Mouse (Mus musculus): ENCODE data around the gene Rcc1. TPM values are rescaled to one million over a fixed set of nuclear protein-coding genes. Genes with fewer than 3 reads are reported as not detected.

The Rcc1 gene
- polyA plus RNA-seq, 1 experiment from 2014 or later: 26.4 TPM

- no peak overlapping the region for H3K4me2 ChIP-seq (ENCODE audit: low read length)
- H3K9me3 ChIP-seq (ENCODE audit: control insufficient read depth, low read length): no peaks in the 10 kb centered on the region
- ATAC-seq (ENCODE audit: low FRiP score, low TSS enrichment) (no peak), DNase-seq (no peak)
- H3K27me3 ChIP-seq (ENCODE audit: control insufficient read depth, insufficient read depth, low read length): no peaks in the 10 kb centered on the region
- H3K4me3 ChIP-seq (replicated peaks; ENCODE audit: low read depth, low read length): no peak overlapping the region
- H3K27ac ChIP-seq (replicated peaks; ENCODE audit: low read depth, low read length): no peak overlapping the region
- WGBS: 86% methylated on average over 3 of the region's 3 CpGs
- H3K4me1 ChIP-seq (ENCODE audit: control insufficient read depth, insufficient read depth, low read length): peaks cover 15% of the 10 kb centered on the region
- H3K36me3 ChIP-seq (ENCODE audit: control insufficient read depth, insufficient read depth, low read length): peaks cover 32% of the 10 kb centered on the region
- no peak overlapping the region for H3K9ac ChIP-seq (replicated peaks; ENCODE audit: low read length)
Observed at GRCm38 (mm10) chr4:132341451-132341850, 12.0 kb downstream of the Rcc1 start.

DNA sequence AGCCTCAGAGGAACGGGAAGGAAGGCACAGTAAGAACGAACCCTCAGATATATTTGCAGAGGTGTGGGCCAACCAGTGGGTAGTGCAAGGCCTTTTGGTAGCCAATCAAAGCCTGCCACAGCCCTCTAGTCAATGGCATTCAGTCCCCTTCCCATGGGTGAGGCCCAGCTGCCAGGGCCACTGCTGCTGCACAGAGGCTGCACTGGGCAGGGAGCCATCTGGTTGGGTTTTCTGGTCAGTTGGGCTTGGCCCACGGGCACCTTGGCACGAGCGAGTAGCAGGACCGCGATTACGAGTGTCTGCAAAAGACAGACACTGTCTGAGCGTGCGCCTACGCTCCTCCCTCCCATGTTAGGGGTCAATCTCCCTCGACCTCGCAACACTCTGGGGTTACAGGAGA is 14.5 kb downstream of the Rcc1 start:
- Histone ChIP-seq H3K36me3 (ENCODE audit: control insufficient read depth, insufficient read depth, low read length) (peaks cover 53% of the 10 kb centered on the region), H3K9me3 (ENCODE audit: control insufficient read depth, low read length) (no peaks in the 10 kb centered on the region), H3K4me3 (replicated peaks; ENCODE audit: low read depth, low read length) (no peak overlapping the region), H3K9ac (replicated peaks; ENCODE audit: low read length) (no peak overlapping the region), H3K27me3 (ENCODE audit: control insufficient read depth, insufficient read depth, low read length) (no peaks in the 10 kb centered on the region), H3K4me2 (ENCODE audit: low read length) (no peak overlapping the region), H3K27ac (replicated peaks; ENCODE audit: low read depth, low read length) (no peak overlapping the region), H3K4me1 (ENCODE audit: control insufficient read depth, insufficient read depth, low read length) (peaks cover 5% of the 10 kb centered on the region)
- no peak for ATAC-seq (ENCODE audit: low FRiP score, low TSS enrichment)
- DNase-seq: no peak
- WGBS: 95% methylated on average over 13 of the region's 13 CpGs

DNA sequence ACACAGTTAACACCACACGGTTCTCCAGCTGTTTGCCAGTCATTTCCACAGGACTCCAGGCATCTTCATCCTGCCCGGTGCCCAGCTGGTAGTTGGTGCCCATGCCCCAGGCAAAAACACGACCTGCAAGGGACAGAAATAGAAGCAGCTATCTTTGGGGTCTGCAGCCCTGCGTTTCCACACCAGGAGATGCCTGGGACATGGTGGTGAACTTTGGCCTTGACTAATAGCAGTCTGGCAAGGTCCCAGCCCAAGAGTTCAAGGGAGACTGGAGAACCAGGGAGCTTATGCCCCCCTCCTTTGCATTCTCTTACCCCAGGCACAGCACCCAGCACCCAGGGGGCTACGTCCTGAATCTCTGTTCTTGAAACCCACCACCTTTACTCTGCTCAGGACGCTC is 20.5 kb downstream of the Rcc1 start:
- DNase-seq (no peak), ATAC-seq (ENCODE audit: low FRiP score, low TSS enrichment) (no peak)
- Histone ChIP-seq H3K27ac (replicated peaks; ENCODE audit: low read depth, low read length) (no peak overlapping the region), H3K9ac (replicated peaks; ENCODE audit: low read length) (no peak overlapping the region), H3K4me2 (ENCODE audit: low read length) (no peak overlapping the region), H3K4me3 (replicated peaks; ENCODE audit: low read depth, low read length) (no peak overlapping the region), H3K36me3 (ENCODE audit: control insufficient read depth, insufficient read depth, low read length) (peaks cover 51% of the 10 kb centered on the region), H3K27me3 (ENCODE audit: control insufficient read depth, insufficient read depth, low read length) (no peaks in the 10 kb centered on the region), H3K4me1 (ENCODE audit: control insufficient read depth, insufficient read depth, low read length) (peaks cover 11% of the 10 kb centered on the region), H3K9me3 (ENCODE audit: control insufficient read depth, low read length) (no peaks in the 10 kb centered on the region)
- WGBS: 91% methylated on average over 6 of the region's 6 CpGs

GRCm38 (mm10) chr4:132331960-132332359 is 21.4 kb downstream of the Rcc1 start:
- H3K9me3 ChIP-seq (ENCODE audit: control insufficient read depth, low read length): no peaks in the 10 kb centered on the region
- 77% methylated on average over 3 of the region's 3 CpGs for WGBS
- H3K27ac ChIP-seq (replicated peaks; ENCODE audit: low read depth, low read length): no peak overlapping the region
- H3K4me2 ChIP-seq (ENCODE audit: low read length): no peak overlapping the region
- H3K4me1 ChIP-seq (ENCODE audit: control insufficient read depth, insufficient read depth, low read length): peaks cover 11% of the 10 kb centered on the region
- H3K27me3 ChIP-seq (ENCODE audit: control insufficient read depth, insufficient read depth, low read length): no peaks in the 10 kb centered on the region
- no peak for ATAC-seq (ENCODE audit: low FRiP score, low TSS enrichment)
- H3K4me3 ChIP-seq (replicated peaks; ENCODE audit: low read depth, low read length): no peak overlapping the region
- no peak for DNase-seq
- H3K9ac ChIP-seq (replicated peaks; ENCODE audit: low read length): no peak overlapping the region
- H3K36me3 ChIP-seq (ENCODE audit: control insufficient read depth, insufficient read depth, low read length): peaks cover 45% of the 10 kb centered on the region

DNA sequence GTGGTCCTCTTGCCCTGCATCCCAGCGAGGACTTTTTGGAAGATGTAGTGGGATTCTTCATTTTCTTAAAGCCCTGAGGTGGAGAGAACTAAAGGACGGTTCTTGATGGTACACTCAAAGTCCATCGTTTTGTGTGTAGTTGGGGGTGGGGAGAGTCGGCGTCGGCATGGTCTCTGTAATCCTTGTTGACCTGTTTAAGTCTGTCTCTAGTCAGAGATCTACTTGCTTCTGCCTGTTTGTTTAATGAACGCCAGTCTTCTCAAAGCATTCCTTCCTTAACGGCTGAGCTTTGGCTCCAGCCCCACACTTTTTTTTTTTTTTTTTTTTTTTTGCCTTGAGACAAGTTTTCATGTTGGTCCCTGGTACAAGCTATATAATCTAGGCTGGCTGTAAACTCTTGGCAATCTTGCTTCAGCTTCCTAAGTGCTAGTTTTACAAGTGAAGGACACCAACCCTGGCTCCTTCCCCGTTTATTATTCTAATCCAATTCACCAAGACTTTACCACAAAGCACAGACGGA is 23.5 kb downstream of the Rcc1 start:
- H3K36me3 ChIP-seq (ENCODE audit: control insufficient read depth, insufficient read depth, low read length): peaks cover 39% of the 10 kb centered on the region
- no peaks in the 10 kb centered on the region for H3K9me3 ChIP-seq (ENCODE audit: control insufficient read depth, low read length)
- no peak; the same call in 1 of the 2 replicates for ATAC-seq (ENCODE audit: low FRiP score, low TSS enrichment)
- DNase-seq: no peak
- H3K4me3 ChIP-seq (replicated peaks; ENCODE audit: low read depth, low read length): peak overlapping the region; percentile 75
- peak overlapping the region; percentile 77 for H3K9ac ChIP-seq (replicated peaks; ENCODE audit: low read length)
- H3K4me1 ChIP-seq (ENCODE audit: control insufficient read depth, insufficient read depth, low read length): peaks cover 11% of the 10 kb centered on the region
- 9% methylated on average over 10 of the region's 10 CpGs for WGBS
- peak overlapping the region; percentile 78; the same call in 1 of the 2 replicates for H3K27ac ChIP-seq (replicated peaks; ENCODE audit: low read depth, low read length)
- H3K27me3 ChIP-seq (ENCODE audit: control insufficient read depth, insufficient read depth, low read length): no peaks in the 10 kb centered on the region
- peak overlapping the region; percentile 77 for H3K4me2 ChIP-seq (ENCODE audit: low read length)

DNA sequence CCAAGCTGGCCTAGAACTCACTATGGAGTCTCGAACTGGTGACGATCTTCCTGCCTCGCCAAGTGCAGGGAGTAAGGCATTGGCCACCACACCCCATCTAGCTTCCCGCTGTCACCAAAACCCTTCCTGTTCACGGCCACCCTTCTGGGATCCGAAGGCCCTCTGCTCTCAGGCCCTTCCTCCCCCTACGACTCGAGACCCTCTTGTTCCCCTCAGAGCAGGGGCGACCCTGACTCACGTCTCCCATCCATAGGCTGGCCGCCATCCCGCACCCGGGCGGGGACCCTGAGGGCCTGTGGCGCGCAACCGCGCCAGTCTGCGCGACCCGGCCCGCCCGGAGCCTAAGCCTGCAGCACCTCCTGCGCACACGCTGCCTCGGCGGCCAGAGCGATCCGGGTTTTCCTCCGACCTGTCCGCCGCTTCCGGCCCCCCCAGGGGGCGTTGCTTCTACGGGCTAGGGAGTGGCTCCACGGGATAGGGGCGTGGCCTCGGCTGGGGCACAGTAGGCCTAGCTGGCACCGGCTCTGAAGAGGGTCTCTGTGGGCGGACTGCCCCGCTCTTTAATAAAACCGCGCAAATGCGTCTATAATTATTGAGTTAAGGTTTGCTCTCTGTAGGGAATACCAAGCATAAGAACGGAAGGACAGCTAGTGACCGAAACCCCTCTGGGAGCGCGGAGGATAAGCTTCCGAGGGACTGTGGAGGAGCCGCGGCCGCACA is 24.1 kb downstream of the Rcc1 start, which contains the start of gene Trnau1ap:
Gene Trnau1ap (minus strand): TSS at position 424 of the 720 bp plus-strand sequence.
- H3K4me2 ChIP-seq (ENCODE audit: low read length): peak within 1 kb of the TSS; percentile 77
- ATAC-seq (ENCODE audit: low FRiP score, low TSS enrichment) (peak; percentile 93), DNase-seq (peak; percentile 94)
- WGBS: under 1% methylated on average over 52 of the region's 52 CpGs
- H3K4me1 ChIP-seq (ENCODE audit: control insufficient read depth, insufficient read depth, low read length): peaks cover 11% of the 10 kb centered on the region
- H3K4me3 ChIP-seq (replicated peaks; ENCODE audit: low read depth, low read length): peak within 1 kb of the TSS; percentile 75
- peaks cover 39% of the 10 kb centered on the region for H3K36me3 ChIP-seq (ENCODE audit: control insufficient read depth, insufficient read depth, low read length)
- peak within 1 kb of the TSS; percentile 77 for H3K9ac ChIP-seq (replicated peaks; ENCODE audit: low read length)
- no peaks in the 10 kb centered on the region for H3K27me3 ChIP-seq (ENCODE audit: control insufficient read depth, insufficient read depth, low read length)
- H3K27ac ChIP-seq (replicated peaks; ENCODE audit: low read depth, low read length): peak within 1 kb of the TSS; percentile 78
- H3K9me3 ChIP-seq (ENCODE audit: control insufficient read depth, low read length): no peaks in the 10 kb centered on the region

DNA sequence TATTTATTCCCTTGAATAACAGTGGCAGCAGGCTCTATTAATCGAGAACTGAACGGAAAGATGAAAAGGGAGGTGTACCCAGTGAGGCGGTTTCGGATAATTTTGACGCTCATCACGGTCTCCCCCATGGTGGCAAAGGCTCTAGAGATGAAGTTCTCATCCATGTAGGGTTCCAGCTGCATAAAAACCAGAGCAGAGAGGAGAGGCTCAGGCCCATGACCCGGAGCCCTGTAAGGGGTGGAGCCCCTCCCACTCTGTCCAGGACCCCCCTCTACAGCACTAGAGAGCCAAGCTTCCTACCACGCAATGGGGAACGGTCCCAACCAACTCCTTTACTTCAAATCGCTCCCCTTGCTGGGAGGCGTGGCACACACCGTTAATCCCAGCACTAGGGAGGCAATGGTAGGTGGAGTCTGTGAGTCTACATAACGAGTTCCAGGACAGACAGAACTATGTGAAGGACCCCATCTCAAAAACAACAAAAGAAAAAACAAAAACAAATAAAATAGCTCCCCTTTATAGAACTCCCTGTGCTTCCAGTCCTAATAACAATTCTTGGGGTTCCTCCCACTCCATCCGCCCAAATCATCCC is 24.9 kb downstream of the Rcc1 start:
- 46% methylated on average over 14 of the region's 14 CpGs for WGBS
- no peak for ATAC-seq (ENCODE audit: low FRiP score, low TSS enrichment)
- H3K27ac ChIP-seq (replicated peaks; ENCODE audit: low read depth, low read length): peak overlapping the region; percentile 78; the same call in 1 of the 2 replicates

GRCm38 (mm10) chr4:132326481-132326880 is 26.9 kb downstream of the Rcc1 start:
- H3K9me3 ChIP-seq (ENCODE audit: control insufficient read depth, low read length): no peaks in the 10 kb centered on the region
- WGBS: 82% methylated on average over 5 of the region's 5 CpGs
- no peak for ATAC-seq (ENCODE audit: low FRiP score, low TSS enrichment)
- H3K4me1 ChIP-seq (ENCODE audit: control insufficient read depth, insufficient read depth, low read length): peaks cover 11% of the 10 kb centered on the region
- no peak overlapping the region for H3K4me2 ChIP-seq (ENCODE audit: low read length)
- DNase-seq: no peak
- peaks cover 37% of the 10 kb centered on the region for H3K36me3 ChIP-seq (ENCODE audit: control insufficient read depth, insufficient read depth, low read length)
- no peak overlapping the region for H3K27ac ChIP-seq (replicated peaks; ENCODE audit: low read depth, low read length)
- H3K4me3 ChIP-seq (replicated peaks; ENCODE audit: low read depth, low read length): no peak overlapping the region
- H3K27me3 ChIP-seq (ENCODE audit: control insufficient read depth, insufficient read depth, low read length): no peaks in the 10 kb centered on the region
- H3K9ac ChIP-seq (replicated peaks; ENCODE audit: low read length): no peak overlapping the region

More for the DNA sequence above, 24.9 kb downstream of the Rcc1 start:
- Histone ChIP-seq H3K36me3 (ENCODE audit: control insufficient read depth, insufficient read depth, low read length) (peaks cover 39% of the 10 kb centered on the region), H3K4me1 (ENCODE audit: control insufficient read depth, insufficient read depth, low read length) (peaks cover 11% of the 10 kb centered on the region), H3K4me3 (replicated peaks; ENCODE audit: low read depth, low read length) (peak overlapping the region; percentile 75), H3K9ac (replicated peaks; ENCODE audit: low read length) (peak overlapping the region; percentile 77), H3K27me3 (ENCODE audit: control insufficient read depth, insufficient read depth, low read length) (no peaks in the 10 kb centered on the region), H3K4me2 (ENCODE audit: low read length) (peak overlapping the region; percentile 77), H3K9me3 (ENCODE audit: control insufficient read depth, low read length) (no peaks in the 10 kb centered on the region)
- DNase-seq: no peak

Measured in midbrain, embryonic 14.5 days (tissue).